Mouse (Mus musculus) kidney, adult 2 months (tissue): ENCODE measurements around the gene Faxc. TPM values are rescaled to one million over a fixed set of nuclear protein-coding genes. Genes with fewer than 3 reads are reported as not detected.

Experiments
- DNase-seq: peaks from one replicate; pipeline ENCODE4 v3.0.0; 2021
- H3K27ac ChIP-seq: fragments of 200-500 bp; 2 replicates; pipeline ENCODE4 v1.5.1; 2012; ENCODE audit warnings: low read depth, low read length, control low read depth, inconsistent platforms; ENCODE audit not compliant: insufficient read depth
- H3K27me3 ChIP-seq: fragments of 200-500 bp; replicated peaks from 2 replicates; pipeline ENCODE4 v1.6.1; 2012; ENCODE audit warnings: mild to moderate bottlenecking, moderate library complexity, low read length, inconsistent platforms; ENCODE audit not compliant: control insufficient read depth, insufficient read depth
- H3K36me3 ChIP-seq: fragments of 200-500 bp; 2 replicates; pipeline ENCODE4 v1.6.1; 2012; ENCODE audit warnings: mild to moderate bottlenecking, moderate library complexity, low read length, inconsistent platforms; ENCODE audit not compliant: control insufficient read depth, insufficient read depth
- H3K4me1 ChIP-seq: fragments of 200-500 bp; 2 replicates; pipeline ENCODE4 v1.6.1; 2011; ENCODE audit warnings: low read length; ENCODE audit not compliant: control insufficient read depth, insufficient read depth
- H3K4me3 ChIP-seq: fragments of 200-500 bp; 2 replicates; pipeline ENCODE4 v1.5.1; 2011; ENCODE audit warnings: mild to moderate bottlenecking, low read depth, low read length, control low read depth; ENCODE audit not compliant: insufficient read depth
- CTCF ChIP-seq: fragments of 200-500 bp; conservative IDR thresholded peaks from 2 replicates; pipeline ENCODE4 v1.5.1; 2011; ENCODE audit warnings: low read depth, mild to moderate bottlenecking, control low read depth, low read length, moderate library complexity, mixed read lengths; ENCODE audit not compliant: insufficient read depth, insufficient read length
- POLR2A ChIP-seq: fragments of 200-500 bp; IDR thresholded peaks from one replicate; pipeline ENCODE4 v1.6.1; 2011; ENCODE audit warnings: low read depth, low read length, control low read depth
- WGBS: fragments of 180-500 bp; shearing (Covaris S2); methylation state at CpG from one replicate; pipeline ENCODE4 v1.1.7; 2018; 5-methylcytosine and 5-hydroxymethylcytosine counted together
- polyA plus RNA-seq: library from polyadenylated mRNA; depleted of rRNA; stranded (reverse); fragments of >200 nt; gene quantifications from 2 replicates; pipeline ENCODE4 v1.2.3, GENCODE M21; 2012

Gene Faxc
- polyA plus RNA-seq, 1 experiment = 0.20 TPM

DNA sequence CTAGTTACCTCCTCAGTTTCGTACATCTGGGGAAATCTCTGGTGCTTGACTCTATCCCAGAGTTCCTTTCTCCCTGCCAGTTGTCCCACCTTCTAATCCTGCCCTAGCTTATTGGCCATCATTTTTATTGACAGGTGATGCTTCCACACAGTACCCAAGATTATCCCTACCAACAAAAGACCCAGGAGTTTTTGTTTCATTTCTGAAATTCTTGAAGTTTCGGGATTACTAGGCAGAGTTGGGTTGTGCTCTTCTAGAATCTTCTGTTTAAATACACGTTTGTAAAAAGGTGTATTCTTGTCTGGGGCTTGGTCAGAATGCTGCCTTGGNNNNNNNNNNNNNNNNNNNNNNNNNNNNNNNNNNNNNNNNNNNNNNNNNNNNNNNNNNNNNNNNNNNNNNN is 13.5 kb downstream of the Faxc start:
- H3K27me3 ChIP-seq = no peaks in the 10 kb centered on the region
- H3K27ac ChIP-seq = no peak overlapping the region
- 81% methylated on average over 3 of the region's 3 CpGs for WGBS
- H3K36me3 ChIP-seq = no peaks in the 10 kb centered on the region
- no peak overlapping the region for H3K4me3 ChIP-seq
- no peaks in the 10 kb centered on the region for H3K4me1 ChIP-seq
- DNase-seq = no peak
- TF ChIP-seq POLR2A (no peak), CTCF (no peak)

- Histone ChIP-seq H3K36me3 (no peaks in the 10 kb centered on the region), H3K4me3 (no peak overlapping the region), H3K4me1 (no peaks in the 10 kb centered on the region), H3K27ac (no peak overlapping the region), H3K27me3 (no peaks in the 10 kb centered on the region)
- peak; percentile 14 for DNase-seq
- 39% methylated on average over 6 of the region's 6 CpGs for WGBS
- TF ChIP-seq POLR2A (no peak), CTCF (no peak)
Observed at GRCm38 (mm10) chr4:21951444-21951843, 20.3 kb downstream of the Faxc start.

GRCm38 (mm10) chr4:21952255-21952654 is 21.1 kb downstream of the Faxc start:
- no peak for TF ChIP-seq POLR2A
- no peak for TF ChIP-seq CTCF

GRCm38 (mm10) chr4:21957570-21958321 is 26.6 kb downstream of the Faxc start:
- no peaks in the 10 kb centered on the region for H3K27me3 ChIP-seq
- H3K4me3 ChIP-seq = no peak overlapping the region
- no peak for TF ChIP-seq POLR2A
- TF ChIP-seq CTCF = peak; percentile 58
- WGBS = 63% methylated on average over 7 of the region's 7 CpGs
- peak; percentile 43 for DNase-seq
- no peaks in the 10 kb centered on the region for H3K36me3 ChIP-seq
- H3K27ac ChIP-seq = no peak overlapping the region
- no peaks in the 10 kb centered on the region for H3K4me1 ChIP-seq

More at GRCm38 (mm10) chr4:21952255-21952654, 21.1 kb downstream of the Faxc start:
- Histone ChIP-seq H3K36me3 (no peaks in the 10 kb centered on the region), H3K4me3 (no peak overlapping the region), H3K4me1 (no peaks in the 10 kb centered on the region), H3K27me3 (no peaks in the 10 kb centered on the region), H3K27ac (no peak overlapping the region)
- WGBS = 54% methylated on average over 2 of the region's 2 CpGs
- DNase-seq = no peak

- Histone ChIP-seq H3K27me3 (no peaks in the 10 kb centered on the region), H3K4me3 (no peak overlapping the region), H3K36me3 (no peaks in the 10 kb centered on the region), H3K4me1 (no peaks in the 10 kb centered on the region), H3K27ac (no peak overlapping the region)
- no peak for DNase-seq
- TF ChIP-seq CTCF (no peak), POLR2A (no peak)
- 12% methylated on average over 1 of the region's 1 CpGs for WGBS
Observed at GRCm38 (mm10) chr4:21971949-21972348, 40.8 kb downstream of the Faxc start.

DNA sequence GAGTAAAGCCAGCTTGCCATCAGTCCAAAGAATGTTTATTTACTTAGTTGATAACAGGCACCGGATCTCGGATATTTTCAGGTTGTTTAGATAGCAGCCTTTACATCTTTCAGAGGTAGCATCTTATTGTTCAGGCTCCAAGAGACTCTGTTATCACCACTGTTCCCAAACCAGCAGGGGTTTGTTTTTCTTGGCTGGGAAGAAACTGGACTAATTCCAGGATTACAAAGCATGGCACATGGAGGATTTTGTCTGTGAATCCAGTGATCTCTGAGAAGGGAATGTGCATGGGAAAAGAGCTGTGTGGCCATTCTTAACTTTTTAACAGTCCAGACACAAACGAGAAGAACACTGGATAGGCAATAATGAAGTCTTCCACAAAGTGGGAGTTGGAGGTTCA is 43.0 kb downstream of the Faxc start:
- Histone ChIP-seq H3K36me3 (no peaks in the 10 kb centered on the region), H3K4me3 (no peak overlapping the region), H3K27ac (no peak overlapping the region), H3K27me3 (no peaks in the 10 kb centered on the region), H3K4me1 (no peaks in the 10 kb centered on the region)
- TF ChIP-seq POLR2A (no peak), CTCF (no peak)
- 29% methylated on average over 3 of the region's 3 CpGs for WGBS
- DNase-seq = no peak

GRCm38 (mm10) chr4:21980471-21980870 is 49.3 kb downstream of the Faxc start:
- TF ChIP-seq POLR2A (no peak), CTCF (no peak)
- H3K36me3 ChIP-seq = no peaks in the 10 kb centered on the region
- WGBS = 63% methylated on average over 4 of the region's 4 CpGs
- no peak overlapping the region for H3K27ac ChIP-seq
- H3K4me3 ChIP-seq = no peak overlapping the region
- no peaks in the 10 kb centered on the region for H3K4me1 ChIP-seq
- no peak for DNase-seq
- H3K27me3 ChIP-seq = no peaks in the 10 kb centered on the region
